Mouse (Mus musculus) frontal cortex, adult 2 months (tissue): ENCODE data around the gene Twsg1. TPM values are rescaled to one million over a fixed set of nuclear protein-coding genes. Genes with fewer than 3 reads are reported as not detected.
A peak's percentile ranks its signal among the peaks of the same experiment; 100 is the strongest.

ENCODE experiments used
- DNase-seq, 2 experiments: peaks; one replicate each; pipeline ENCODE4 v3.0.0; 2022; ENCODE audit warnings: low spot score in 1 of 2; ENCODE audit errors: extremely low spot score in 1 of 2
- polyA plus RNA-seq: library from polyadenylated mRNA; depleted of rRNA; stranded (reverse); fragments of >200 nt; gene quantifications from 2 replicates; pipeline ENCODE4 v1.2.3, GENCODE M21; 2012; rRNA removed

The Twsg1 gene
- polyA plus RNA-seq, 1 experiment: 24.8 TPM

GRCm38 (mm10) chr17:65896016-65896415 is 55.0 kb downstream of the Twsg1 start:
- DNase-seq: no peak

GRCm38 (mm10) chr17:65889476-65889875 is 61.5 kb downstream of the Twsg1 start:
- DNase-seq: no peak

- no peak for DNase-seq
Observed at GRCm38 (mm10) chr17:65886571-65886970, 64.5 kb downstream of the Twsg1 start.

GRCm38 (mm10) chr17:65885697-65886529 is 65.1 kb downstream of the Twsg1 start, which contains the start of gene Ralbp1:
TSS of gene Ralbp1 (minus strand) at chr17:65885798.
- peak in 1 of 2 experiments; percentile 48 for DNase-seq

GRCm38 (mm10) chr17:65885398-65885696 is 65.7 kb downstream of the Twsg1 start:
- DNase-seq: no peak

- peak; percentile 99 to 100 for DNase-seq
Observed at GRCm38 (mm10) chr17:65884691-65885397, 66.2 kb downstream of the Twsg1 start.

GRCm38 (mm10) chr17:65884061-65884669 is 66.9 kb downstream of the Twsg1 start:
- no peak for DNase-seq

GRCm38 (mm10) chr17:65877026-65877425 is 74.0 kb downstream of the Twsg1 start:
- DNase-seq: no peak

GRCm38 (mm10) chr17:65873834-65874233 is 77.2 kb downstream of the Twsg1 start:
- DNase-seq: no peak

GRCm38 (mm10) chr17:65873156-65873555 is 77.9 kb downstream of the Twsg1 start:
- no peak for DNase-seq

- DNase-seq: no peak
Observed at GRCm38 (mm10) chr17:65872652-65873051, 78.4 kb downstream of the Twsg1 start.

- DNase-seq: no peak
Observed at GRCm38 (mm10) chr17:65872051-65872450, 79.0 kb downstream of the Twsg1 start.

Other genes starting within 250 kb of the Twsg1 start
- gene Rab31, start 178.5 kb downstream of the Twsg1 start, polyA plus RNA-seq: 74.9 and 77.4 TPM in 2 replicates
- 72.2 and 73.3 TPM in 2 replicates for gene Ppp4r1, start 168.7 kb downstream of the Twsg1 start, polyA plus RNA-seq
- 50.2 and 51.9 TPM in 2 replicates for gene Ralbp1, start 65.4 kb downstream of the Twsg1 start, polyA plus RNA-seq
- 24.4 and 26.1 TPM in 2 replicates for gene Ankrd12, start 125.9 kb upstream of the Twsg1 start, polyA plus RNA-seq
- gene Ndufv2, start 150.3 kb upstream of the Twsg1 start, polyA plus RNA-seq: 181 and 184 TPM in 2 replicates
- gene Washc1, start 160.3 kb upstream of the Twsg1 start, polyA plus RNA-seq: 43.2 and 46.6 TPM in 2 replicates
- 2.5 and 3.6 TPM in 2 replicates for gene Ddx11, start 172.3 kb upstream of the Twsg1 start, polyA plus RNA-seq